Mouse (Mus musculus) layer of hippocampus, adult 11-12 months (tissue): ENCODE measurements at regions not wholly inside any gene's neighbourhood (a gene's known extent, or its start where the extent isn't known, plus 50 kb on each side); places are given as distances from the start of the nearest gene placed in this dataset.
"Not testable (repeated sequence)": the region's sequence is repeated elsewhere in the genome, so short reads cannot be mapped to it uniquely, and the experiment has no call there.

Experiments used
- DNase-seq: peaks from one replicate; pipeline ENCODE4 v3.0.0; 2022; ENCODE audit warnings: low spot score

DNA sequence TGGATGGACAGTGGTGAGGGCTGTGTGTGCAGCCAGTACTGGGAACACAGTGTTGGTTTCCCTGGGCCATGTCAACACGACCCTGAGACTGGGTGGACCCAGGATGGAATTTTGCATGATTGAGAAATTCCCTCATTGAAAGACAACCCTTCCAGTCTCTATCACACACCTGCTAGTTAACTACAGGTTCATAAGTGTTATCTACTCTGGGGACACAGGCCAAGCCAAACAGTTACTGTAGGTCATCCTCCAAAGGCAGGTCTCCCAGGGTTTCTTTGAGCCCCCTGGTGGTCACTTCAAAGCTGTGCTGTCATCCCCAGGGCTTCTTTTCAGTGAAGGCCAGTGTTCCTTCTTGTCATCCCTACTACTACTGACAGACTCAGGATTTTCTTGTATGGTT is 276.7 kb downstream of the Cyp26b1 start:
- DNase-seq: peak; percentile 10

DNA sequence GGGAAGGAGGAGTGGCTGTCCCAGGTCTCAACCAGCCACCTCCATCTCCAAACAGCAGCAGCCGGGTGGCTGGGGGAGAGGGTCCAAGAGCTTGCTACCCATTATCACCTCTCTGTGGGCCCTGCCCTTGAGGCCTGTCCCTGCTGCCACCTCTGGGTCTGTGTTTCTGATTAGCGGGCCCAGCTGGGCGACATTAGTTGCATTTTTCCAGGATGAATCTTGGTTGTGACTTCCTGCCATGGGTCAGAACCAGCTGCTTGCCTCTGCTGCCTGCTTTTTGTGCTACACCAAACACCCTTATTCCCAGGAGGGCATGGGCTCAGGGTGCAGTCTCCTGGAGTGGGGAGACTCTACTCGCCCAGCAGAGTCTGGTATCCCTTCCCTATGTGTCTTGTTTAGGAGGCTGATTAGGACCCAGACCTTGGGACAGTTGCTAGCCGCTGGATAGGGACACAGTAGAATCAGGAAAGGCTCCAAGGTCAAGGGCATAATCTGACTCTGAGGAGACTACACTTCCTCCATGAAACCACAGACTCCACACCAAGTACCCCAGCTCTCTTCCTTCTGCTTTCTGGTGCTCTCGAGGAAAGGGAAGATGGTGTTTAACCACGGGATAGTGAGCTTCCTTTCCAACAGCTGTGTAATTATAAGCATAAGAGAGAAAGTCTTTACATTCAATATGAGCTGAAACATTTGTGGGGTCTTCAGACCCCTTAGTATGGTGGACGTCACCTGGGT is 278.4 kb downstream of the Cyp26b1 start:
- no peak for DNase-seq

DNA sequence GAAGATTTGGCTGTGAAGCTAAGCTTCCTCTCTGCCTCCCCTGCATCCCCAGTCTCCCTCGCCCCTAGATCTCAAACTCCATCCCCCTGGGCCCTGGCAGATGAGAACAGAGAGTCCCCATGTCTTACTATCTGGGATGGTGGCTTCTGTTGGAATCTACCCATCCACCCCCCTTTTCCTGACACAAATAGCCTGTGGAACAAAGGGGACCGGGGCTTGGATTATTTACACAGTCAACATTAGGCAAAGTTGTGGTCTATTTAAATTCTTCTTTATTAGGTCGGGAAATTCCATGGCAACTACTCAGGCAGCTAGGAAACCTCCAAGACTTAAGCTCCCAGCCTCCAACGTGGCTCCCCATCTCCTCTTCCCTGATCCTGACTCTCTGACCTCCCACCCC is 279.9 kb downstream of the Cyp26b1 start:
- no peak for DNase-seq

DNA sequence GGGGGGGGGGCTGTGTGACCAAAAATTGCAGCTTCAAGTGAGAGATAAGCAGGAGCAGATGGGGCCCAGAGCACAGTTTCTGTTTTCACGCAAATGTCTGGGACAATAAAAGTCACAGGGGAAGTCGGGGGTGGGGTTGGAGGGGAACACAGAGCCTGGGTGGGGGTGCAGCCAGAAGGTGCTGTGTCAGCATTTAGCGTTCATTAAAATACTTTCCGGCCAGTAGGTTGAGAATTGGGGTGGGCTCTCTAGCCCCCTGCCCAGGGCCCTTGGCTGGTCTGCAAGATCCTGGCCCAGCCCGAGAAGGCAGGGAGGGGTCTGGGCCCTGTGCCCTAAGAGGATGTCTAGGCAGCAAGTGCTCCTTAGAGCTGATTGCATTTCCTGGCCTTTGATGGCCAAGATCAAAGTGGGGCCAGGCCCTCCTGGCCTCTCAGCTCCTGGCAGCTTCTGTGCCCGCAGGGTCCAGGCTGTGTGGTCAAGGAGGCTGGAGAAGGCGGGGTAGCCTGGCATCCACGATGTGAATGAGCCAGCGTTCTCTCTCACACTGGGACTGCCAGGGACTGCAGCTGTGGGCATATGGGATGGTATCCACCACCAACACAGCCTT is 283.0 kb downstream of the Cyp26b1 start:
- DNase-seq: no peak

DNA sequence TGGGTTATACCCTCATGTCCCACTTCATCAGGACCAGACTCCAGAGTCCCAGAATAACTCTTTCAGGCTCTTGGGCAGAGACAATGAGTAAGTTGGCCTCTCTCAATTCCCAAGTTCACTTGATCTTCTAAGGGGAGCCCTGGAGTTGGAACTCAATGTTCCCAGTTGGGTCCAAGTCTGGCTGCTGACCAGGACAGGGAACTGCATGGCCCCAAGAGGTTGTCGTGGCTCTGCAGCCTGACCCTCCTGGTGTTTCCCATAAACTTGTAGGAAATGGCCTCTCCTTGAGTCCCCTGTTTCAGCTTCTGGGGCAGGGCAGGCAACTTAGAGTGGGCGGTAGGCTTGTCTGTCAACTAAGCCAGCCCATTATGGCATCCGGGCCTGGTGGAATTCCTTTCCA is 286.2 kb downstream of the Cyp26b1 start:
- DNase-seq: no peak

DNA sequence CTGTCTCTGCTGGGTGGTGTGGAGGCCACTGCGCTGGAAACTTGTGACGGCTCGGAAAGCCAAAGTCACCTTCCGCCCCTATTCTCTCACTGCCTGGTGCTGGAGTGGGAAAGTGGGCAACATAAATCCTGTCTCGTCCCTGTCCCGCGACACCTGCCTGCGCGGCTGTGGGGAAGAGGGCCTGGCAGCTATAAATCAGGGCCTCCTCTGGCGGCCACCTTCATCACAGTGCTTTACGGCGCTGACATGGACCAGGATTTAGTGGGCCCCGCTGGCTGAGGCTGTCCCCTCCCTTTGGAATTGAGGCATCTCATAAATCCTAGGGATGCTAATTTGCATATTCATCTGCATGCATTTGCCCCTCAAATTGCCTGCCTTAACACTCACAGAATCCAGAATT is 287.1 kb downstream of the Cyp26b1 start:
- DNase-seq: no peak

DNA sequence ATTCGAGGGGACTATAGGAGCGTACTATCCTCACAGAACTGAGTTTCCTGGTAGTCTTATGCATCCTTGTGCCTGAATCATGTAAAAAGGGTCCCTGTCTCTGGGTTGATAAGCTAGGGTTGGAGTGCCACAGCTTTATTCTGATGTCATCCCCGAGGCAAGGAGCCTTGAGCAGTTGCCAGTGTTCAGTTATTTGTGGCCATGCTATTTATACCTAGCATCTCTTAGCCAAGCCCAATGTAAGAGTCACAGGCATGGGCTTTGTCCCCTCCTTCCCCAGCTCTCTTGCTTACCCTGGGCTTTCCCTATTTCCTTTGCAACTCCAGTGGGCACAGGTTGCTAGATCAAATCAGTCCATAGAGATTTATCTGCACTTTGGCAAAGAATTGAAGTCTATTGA is 288.6 kb downstream of the Cyp26b1 start:
- no peak for DNase-seq

DNA sequence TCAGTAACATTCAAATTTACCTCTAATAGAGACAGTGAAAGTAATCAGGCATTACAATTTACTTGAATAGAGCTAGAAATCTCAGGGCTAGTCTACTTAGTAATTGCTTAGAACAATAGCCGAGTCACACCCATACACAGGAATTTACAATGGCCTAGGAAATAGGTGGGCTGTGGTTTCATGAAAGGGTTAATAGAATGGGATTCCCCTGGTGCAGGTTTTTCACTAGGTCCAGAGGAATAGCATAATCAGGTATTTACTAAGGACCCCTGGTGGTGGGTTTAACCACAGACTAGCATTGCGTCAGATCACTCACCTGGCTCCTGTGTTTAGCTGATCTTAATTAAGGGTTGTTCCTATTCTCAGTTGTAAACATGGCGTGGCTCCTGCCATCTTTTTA is 290.8 kb downstream of the Cyp26b1 start:
- DNase-seq: not testable (repeated sequence)

DNA sequence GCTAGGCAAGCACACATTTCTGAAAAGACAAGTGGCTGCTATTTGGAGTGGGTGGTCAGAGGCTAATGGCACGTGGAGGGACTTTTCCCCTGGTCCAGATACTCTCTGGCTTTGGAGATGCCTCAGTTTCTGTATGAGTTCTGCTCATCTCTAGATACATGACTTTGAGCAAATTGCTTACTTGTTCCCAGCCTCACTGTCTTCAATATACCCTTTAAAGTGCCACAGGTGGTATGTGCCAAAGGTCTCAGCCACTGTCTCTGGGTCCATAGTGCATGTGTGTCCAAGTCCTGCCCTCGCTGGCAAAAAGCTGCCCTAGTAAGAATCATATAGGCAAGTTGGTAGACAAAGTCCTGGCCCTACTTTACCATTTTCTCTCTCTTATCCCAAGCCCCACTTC is 291.5 kb downstream of the Dysf start:
- no peak for DNase-seq

DNA sequence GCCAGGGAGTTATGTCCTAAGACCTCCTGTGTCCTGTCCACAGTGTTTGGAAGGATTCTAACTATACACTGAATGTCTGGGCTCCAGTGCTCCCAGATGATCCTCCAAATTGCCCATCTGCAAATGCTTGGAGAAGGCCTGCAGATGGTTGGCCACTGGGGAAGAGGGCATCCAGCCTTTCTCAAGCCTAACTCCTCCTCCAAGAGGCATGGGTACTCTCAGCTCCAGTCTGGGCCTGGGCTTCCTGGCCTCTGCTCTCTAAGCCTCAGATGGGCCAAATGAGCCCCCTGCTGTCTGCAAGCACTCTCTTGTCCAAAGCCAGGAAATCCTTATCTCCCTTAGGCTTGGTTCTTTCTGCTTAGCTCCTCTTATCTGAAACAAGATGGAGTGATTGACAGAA is 290.8 kb downstream of the Dysf start:
- no peak for DNase-seq

DNA sequence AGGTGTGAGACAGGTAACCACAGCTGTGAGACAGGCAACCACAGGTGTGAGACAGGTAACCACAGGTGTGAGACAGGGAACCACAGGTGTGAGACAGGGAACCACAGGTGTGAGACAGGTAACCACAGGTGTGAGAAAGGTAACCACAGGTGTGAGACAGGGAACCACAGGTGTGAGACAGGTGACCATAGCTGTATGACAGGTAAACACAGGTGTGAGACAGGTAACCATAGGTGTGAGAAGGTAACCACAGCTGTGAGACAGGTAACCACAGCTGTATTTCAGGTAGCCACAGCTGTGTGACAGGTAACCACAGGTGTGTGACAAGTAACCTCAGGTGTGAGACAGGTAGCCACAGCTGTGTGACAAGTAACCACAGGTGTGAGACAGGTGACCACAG is 265.5 kb downstream of the Dysf start:
- DNase-seq: not testable (repeated sequence)

DNA sequence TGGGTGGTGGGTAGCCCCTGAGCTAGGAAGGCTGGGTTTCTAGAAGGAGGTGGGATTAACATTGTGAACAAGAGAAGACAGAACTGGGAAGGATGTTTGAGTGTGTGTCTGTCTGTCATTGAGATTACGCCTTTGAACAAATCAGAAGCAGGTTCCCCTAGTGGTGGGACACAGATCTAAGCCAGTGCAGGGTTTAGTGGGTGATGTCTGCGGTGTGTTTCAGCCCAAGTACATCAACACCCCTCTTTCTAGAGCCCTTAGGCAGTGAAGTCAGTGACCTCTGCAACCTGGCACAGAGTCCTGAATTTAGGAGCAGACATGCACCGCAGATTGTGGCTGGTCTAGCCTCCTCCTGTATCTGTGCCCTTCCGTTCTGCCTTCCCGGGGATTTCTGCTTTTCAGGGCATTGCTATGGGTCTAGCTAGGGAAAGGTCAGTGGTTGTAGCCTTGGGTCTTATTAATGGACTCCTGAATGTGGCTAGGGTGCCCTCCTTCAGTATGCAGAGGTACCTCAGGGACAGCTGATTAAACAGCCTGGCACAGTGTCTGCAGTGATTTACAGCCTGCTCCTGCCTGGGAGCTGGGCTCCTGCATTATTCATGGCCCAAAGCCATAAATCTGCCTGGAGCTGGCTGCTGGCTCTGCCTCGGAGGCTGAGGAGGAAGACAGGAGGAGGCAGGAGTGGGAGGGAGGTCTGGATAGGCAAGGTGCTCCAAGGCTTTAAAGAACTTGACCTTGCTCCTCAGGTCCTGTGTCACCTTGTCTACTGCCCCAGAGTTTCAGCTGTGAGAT is 264.3 kb downstream of the Dysf start:
- peak; percentile 48 for DNase-seq

DNA sequence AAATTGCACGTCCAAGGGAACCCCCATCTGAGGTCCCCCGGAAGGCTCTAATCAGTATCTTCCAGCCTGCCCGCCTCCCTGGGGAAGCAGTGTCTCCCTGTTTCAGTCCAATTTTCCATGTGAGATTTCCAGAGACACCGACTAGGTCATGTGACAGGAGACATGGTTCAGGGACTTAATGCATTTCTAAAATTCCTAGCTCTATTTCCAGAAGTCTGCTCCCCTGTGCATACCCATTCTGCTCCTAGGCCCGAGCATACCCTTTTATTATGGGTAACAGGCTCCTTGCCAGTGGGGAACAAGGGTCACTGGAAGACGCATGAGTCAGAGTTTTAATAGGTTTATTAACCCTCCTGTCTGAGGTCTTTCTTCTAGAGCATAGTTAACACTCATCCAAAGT is 263.6 kb downstream of the Dysf start:
- DNase-seq: no peak

DNA sequence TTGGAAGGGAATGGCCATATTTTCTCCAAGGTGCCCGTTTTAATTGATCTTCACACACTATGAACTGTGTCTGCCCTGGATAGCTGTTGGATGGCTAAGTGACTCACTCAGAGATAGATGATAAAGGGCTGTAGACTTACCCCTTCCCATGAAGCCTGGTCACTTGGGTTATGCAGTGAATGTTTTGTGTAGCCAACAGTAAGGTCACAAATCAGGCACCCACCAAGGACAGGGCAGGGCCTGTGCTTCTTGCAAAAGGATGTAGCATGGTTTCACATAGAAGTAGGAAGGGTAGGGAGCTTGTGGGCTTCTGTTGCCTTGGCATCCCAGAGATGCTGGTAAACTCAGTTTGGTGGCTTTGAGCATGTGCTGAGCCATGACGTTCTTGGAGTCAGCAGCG is 263.1 kb downstream of the Dysf start:
- DNase-seq: no peak

DNA sequence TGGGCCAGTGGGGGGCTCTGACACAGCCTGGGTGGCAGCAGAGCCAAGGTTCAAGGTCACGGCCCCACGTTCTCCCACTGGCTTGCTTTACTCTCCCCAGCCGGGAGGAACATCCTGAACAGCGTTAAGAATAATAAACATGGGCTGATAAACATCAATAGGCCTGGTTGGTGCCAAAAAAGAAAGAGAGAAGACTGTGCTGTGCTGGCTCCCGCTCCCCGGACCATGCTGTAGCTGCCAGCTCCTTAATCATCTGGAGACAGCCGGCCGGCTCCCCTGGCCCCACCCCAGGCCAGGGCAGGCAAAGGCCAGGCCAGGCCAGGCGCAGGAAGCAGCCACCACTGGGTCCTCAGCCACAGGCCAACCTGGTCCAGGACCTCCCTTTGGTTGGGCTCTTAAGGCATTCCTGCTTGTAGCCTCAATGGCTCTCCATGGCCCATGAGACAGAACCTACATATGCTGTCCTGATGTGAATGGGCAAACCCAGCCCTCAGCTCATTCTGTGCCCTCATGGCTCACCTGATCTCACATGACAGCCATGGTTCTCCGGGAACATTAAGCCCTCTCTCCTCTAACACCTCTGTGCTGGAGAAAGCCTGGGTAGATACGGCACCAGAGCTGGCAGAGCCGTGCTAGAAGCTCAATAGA is 262.3 kb downstream of the Dysf start:
- DNase-seq: no peak

DNA sequence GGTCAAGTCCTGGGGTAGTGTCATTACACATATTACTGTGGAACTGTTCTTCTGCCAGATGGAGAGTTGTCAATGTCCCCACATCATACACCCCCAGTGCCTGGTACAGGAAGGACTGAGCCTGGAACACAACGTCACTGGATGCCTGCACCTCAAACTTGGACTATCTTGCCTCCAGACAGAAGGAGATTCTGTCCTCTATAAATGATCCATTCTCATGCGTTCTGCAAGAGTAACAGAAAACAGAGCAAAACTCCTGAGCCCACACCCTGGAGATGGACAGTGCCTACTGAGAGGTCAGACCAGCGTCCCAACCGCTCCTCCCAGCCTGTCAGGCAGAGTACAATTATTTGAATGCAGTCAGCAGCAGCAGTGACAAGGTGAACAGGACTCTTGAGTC is 261.1 kb downstream of the Dysf start:
- DNase-seq: no peak

DNA sequence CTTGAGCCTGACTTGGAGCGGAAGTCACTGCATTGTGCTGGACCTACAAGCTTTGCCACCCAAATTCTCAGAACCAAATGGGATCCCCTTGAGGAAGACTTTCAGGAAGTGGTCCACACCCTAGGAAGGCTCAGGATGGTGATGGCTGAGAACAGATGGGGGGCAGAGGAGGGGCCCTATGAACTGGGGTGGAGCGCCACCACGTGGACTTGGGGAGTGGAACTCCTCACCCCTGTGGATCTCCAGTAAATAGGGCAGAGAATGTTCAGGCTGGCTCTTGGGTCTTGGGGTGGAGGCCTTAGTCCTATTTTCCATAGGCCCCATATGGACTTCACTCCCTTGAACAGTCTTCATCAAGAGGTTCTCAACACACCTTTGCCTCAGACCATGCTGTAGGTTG is 260.6 kb downstream of the Dysf start:
- DNase-seq: no peak

DNA sequence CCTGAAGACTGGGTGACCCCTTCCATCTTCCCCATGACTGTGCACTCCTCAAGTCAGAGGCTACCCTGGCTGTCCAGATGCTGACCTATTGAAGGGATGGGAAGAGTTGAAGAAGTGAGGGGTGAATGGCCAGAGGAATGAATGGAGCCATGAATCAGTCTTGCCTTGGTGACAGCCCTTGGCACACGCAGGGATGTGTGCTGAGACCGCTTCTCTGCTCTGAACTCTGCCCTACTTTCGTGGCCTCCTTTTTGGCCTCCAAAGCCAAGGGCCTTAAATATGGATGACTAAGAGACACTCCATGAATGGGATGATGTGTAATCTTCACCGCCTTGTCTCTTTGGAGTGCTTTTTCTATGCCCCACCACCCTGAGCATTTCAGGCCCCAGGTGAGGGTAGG is 259.7 kb downstream of the Dysf start:
- DNase-seq: no peak

DNA sequence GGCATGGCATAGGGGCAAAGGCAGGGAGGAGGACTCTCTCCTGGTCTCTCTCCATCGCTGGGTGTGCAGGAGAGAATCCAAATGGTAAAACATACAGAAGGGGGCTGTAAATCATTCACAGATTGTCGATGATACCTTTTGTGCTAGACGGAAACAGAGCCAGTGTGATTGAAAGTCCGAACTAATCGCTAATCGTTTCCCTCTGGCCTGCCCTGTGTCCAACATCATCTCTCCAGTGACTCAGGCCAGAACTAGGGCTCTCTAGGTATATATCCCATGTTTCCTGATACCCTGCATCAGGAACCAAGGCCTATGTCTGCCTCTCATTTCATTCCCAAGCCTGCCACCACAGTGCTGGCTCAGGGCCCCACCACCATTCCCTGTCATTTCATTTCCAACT is 259.1 kb downstream of the Dysf start:
- DNase-seq: no peak

DNA sequence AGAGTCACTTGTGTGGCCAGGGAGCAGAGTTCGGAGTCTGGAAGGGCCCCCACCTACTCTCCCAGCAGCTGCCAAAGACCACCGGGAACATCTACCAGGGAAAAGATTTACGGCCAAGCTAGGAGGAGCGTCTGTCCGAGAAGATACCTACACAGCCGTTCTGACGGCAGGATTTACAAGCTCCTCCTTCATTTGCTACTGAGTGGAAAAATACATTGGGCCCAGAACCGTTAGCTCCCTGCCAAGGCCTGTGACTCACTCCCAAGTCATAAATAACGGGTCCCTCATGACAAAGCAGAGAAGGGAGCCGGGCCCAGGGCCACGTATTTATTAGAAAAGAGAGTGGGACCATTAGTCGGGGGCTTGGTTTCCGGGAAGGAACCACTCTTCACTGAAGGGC is 258.3 kb downstream of the Dysf start:
- DNase-seq: peak; percentile 29

DNA sequence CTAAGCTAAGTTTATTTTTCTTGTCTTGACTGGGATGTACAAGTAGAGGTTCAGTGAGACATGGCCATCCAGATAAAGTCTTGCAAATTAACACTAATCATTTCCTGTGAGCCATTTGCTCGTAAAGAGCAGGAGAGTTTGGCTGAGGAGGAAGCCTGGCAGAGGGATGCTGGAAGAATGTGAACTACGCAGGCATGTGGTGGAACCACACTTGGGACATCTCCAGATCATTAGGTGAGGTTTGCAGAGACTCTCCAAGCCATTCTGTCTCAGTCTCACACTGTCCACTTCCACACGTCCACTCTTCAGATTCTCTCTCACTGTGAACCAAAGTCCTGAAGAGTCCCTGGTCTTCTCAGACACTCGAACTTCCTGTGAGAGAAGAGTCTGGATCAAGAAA is 256.3 kb downstream of the Dysf start:
- DNase-seq: no peak

DNA sequence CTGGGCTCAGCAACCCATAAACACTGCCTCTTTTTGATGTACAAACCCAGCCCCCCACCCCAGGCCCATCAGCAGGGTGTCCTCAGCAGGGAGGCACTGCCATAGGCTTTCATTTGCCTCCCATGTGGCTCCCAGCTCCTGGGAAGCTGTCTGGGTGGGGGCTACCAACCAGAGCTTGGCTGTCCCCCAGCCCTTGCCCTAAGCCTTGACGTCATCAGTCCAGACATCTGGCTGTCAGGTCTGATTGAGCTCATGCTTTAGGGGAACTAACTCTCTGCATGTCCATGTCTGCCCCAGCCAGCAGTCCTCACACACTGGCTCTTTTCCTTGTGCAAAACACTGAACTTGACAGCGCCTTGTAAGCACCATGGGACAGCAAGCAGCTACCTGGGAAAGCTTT is 255.3 kb downstream of the Dysf start:
- DNase-seq: no peak

DNA sequence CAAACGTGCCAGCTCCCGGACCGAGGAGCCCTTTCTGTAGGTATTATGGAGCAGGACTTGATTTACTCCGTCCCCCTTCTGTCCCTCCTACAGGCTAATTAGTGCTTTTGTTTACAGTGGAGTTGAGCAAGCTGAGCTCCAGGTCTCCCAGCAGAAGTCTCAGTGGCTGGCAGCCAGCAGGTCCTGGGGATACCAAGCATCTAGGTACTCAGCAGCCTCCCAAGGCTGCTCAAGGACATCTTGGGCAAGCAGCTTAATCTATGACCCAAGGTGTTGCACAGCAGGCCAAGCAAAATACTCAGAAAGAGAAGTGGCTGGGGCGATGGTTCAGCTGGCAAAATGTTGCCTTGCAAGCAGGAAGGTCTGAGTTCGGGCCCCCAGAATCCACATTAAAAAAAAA is 254.4 kb downstream of the Dysf start:
- DNase-seq: no peak
